Mouse (Mus musculus): Measurements from ENCODE around the gene Nrip1.

The Nrip1 gene

GRCm38 (mm10) chr16:76347719-76348421 lies 25.8 kb downstream of the Nrip1 start:
- DNase-seq (ENCODE audit: low read depth) = no peak

GRCm38 (mm10) chr16:76346371-76346770 lies 27.3 kb downstream of the Nrip1 start:
- no peak for DNase-seq (ENCODE audit: low read depth)

- DNase-seq (ENCODE audit: low read depth) = no peak
Observed at GRCm38 (mm10) chr16:76344761-76345368, 28.8 kb downstream of the Nrip1 start.

GRCm38 (mm10) chr16:76344030-76344429 lies 29.6 kb downstream of the Nrip1 start:
- no peak for DNase-seq (ENCODE audit: low read depth)

- peak; percentile 80 for DNase-seq (ENCODE audit: low read depth)
Observed at GRCm38 (mm10) chr16:76341636-76342035, 32.0 kb downstream of the Nrip1 start.

GRCm38 (mm10) chr16:76339256-76339655 lies 34.4 kb downstream of the Nrip1 start:
- no peak for DNase-seq (ENCODE audit: low read depth)

GRCm38 (mm10) chr16:76337351-76337750 lies 36.3 kb downstream of the Nrip1 start:
- DNase-seq (ENCODE audit: low read depth) = no peak

- DNase-seq (ENCODE audit: low read depth) = no peak
Observed at GRCm38 (mm10) chr16:76336932-76337331, 36.7 kb downstream of the Nrip1 start.

GRCm38 (mm10) chr16:76335913-76336312 lies 37.7 kb downstream of the Nrip1 start:
- DNase-seq (ENCODE audit: low read depth) = no peak

- no peak for DNase-seq (ENCODE audit: low read depth)
Observed at GRCm38 (mm10) chr16:76332127-76332526, 41.5 kb downstream of the Nrip1 start.

- no peak for DNase-seq (ENCODE audit: low read depth)
Observed at GRCm38 (mm10) chr16:76331231-76331630, 42.4 kb downstream of the Nrip1 start.

- no peak for DNase-seq (ENCODE audit: low read depth)
Observed at GRCm38 (mm10) chr16:76325315-76325710, 48.3 kb downstream of the Nrip1 start.

GRCm38 (mm10) chr16:76324411-76325314 lies 49.0 kb downstream of the Nrip1 start:
- no peak for DNase-seq (ENCODE audit: low read depth)

GRCm38 (mm10) chr16:76323594-76324307 lies 49.9 kb downstream of the Nrip1 start:
- DNase-seq (ENCODE audit: low read depth) = peak; percentile 73

GRCm38 (mm10) chr16:76323141-76323540 lies 50.5 kb downstream of the Nrip1 start:
- DNase-seq (ENCODE audit: low read depth) = no peak

- no peak for DNase-seq (ENCODE audit: low read depth)
Observed at GRCm38 (mm10) chr16:76321527-76322165, 52.0 kb downstream of the Nrip1 start.

- DNase-seq (ENCODE audit: low read depth) = no peak
Observed at GRCm38 (mm10) chr16:76320118-76320473, 53.5 kb downstream of the Nrip1 start.

- DNase-seq (ENCODE audit: low read depth) = no peak
Observed at GRCm38 (mm10) chr16:76319364-76320117, 54.1 kb downstream of the Nrip1 start.

- DNase-seq (ENCODE audit: low read depth) = no peak
Observed at GRCm38 (mm10) chr16:76318331-76318922, 55.2 kb downstream of the Nrip1 start.

Data from c-Kit-positive CD71-positive TER-119-negative erythroid progenitor cells, embryonic 14.5 days (primary cell).